Mouse (Mus musculus) midbrain, embryonic 13.5 days (tissue): ENCODE results near the gene Bcl2l13. TPM values are rescaled to one million over a fixed set of nuclear protein-coding genes. Genes with fewer than 3 reads are reported as not detected.

Experiments used
- ATAC-seq: fragments of 200-750 bp; cut with Nextera tagmentation; 2 replicates; pipeline ENCODE4 v1.8.0; 2017; ENCODE audit warnings: mild to moderate bottlenecking, moderate TSS enrichment, moderate library complexity
- H3K27ac ChIP-seq: fragments of 300-500 bp; sonication (generic); 2 replicates; pipeline ENCODE4 v1.5.1; 2015; ENCODE audit warnings: inconsistent platforms, mild to moderate bottlenecking, moderate library complexity
- H3K27me3 ChIP-seq: fragments of 300-500 bp; sonication (generic); 2 replicates; pipeline ENCODE4 v1.6.1; 2015; ENCODE audit warnings: mild to moderate bottlenecking, inconsistent platforms
- H3K36me3 ChIP-seq: fragments of 300-500 bp; sonication (generic); 2 replicates; pipeline ENCODE4 v1.6.1; 2015; ENCODE audit warnings: mild to moderate bottlenecking, inconsistent platforms
- H3K4me1 ChIP-seq: fragments of 300-500 bp; sonication (generic); replicated peaks from 2 replicates; pipeline ENCODE4 v1.6.1; 2015; ENCODE audit warnings: inconsistent platforms
- H3K4me2 ChIP-seq: fragments of 300-500 bp; sonication (generic); replicated peaks from 2 replicates; pipeline ENCODE4 v1.6.1; 2015; ENCODE audit warnings: moderate library complexity, mild to moderate bottlenecking, inconsistent platforms
- H3K4me3 ChIP-seq: fragments of 300-500 bp; sonication (generic); replicated peaks from 2 replicates; pipeline ENCODE4 v1.5.1; 2015; ENCODE audit warnings: mild to moderate bottlenecking, inconsistent platforms
- H3K9ac ChIP-seq: fragments of 300-500 bp; sonication (generic); replicated peaks from 2 replicates; pipeline ENCODE4 v1.6.1; 2015; ENCODE audit warnings: mild to moderate bottlenecking, inconsistent platforms
- H3K9me3 ChIP-seq: fragments of 300-500 bp; sonication (generic); 2 replicates; pipeline ENCODE4 v1.6.1; 2016; ENCODE audit warnings: mild to moderate bottlenecking, inconsistent platforms
- WGBS: fragments of 180-500 bp; shearing (Covaris S2); methylation state at CpG from one replicate; pipeline ENCODE4 v1.1.7; 2015; 5-methylcytosine and 5-hydroxymethylcytosine counted together
- microRNA-seq: library from miRNA; unstranded; fragments of <30 nt; microRNA quantifications from one replicate; pipeline ENCODE4, GENCODE M21; 2016
- polyA plus RNA-seq: library from polyadenylated mRNA; unstranded; fragments of >200 nt; fragmentation: Nextera tagmentation; extraction: Ambion mirVana; gene quantifications from 2 replicates; pipeline ENCODE4 v1.2.1, GENCODE M21; 2015

Gene Bcl2l13
- polyA plus RNA-seq, 1 experiment from 2014 or later: 32.5 TPM

DNA sequence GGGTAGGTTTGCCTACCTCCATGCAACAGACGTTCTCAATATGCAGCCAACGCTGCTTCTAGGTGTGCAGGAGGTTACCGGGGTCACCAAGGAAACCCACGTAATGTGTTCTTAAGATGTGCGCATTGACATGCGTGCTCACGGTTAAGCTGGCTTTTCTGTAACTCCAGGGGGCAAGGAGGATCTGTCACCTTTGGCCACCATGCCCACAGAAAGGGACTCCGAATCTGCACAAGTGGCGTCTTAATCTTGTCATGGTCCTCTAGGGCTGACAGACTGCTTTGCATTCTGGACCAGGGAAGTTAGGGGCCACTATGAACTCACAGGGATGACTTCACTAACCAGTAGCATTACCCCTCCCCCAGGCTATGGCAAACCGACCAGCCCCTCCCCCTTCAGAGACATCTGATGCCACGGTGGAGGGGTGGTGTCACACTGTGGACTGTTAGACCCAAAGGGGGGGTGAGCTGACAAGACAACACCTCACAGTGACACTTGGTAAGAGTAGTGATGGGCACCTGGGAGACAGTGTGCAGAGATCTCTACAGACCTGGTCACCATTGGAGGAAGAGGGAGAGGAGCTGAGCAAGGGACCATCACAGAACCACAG lies 102.1 kb downstream of the Bcl2l13 start:
- Histone ChIP-seq H3K27me3 (no peaks in the 10 kb centered on the region), H3K4me3 (no peak overlapping the region), H3K27ac (no peak overlapping the region), H3K36me3 (peaks cover 31% of the 10 kb centered on the region), H3K9me3 (no peaks in the 10 kb centered on the region), H3K4me2 (no peak overlapping the region), H3K9ac (no peak overlapping the region), H3K4me1 (no peaks in the 10 kb centered on the region)
- 58% methylated on average over 11 of the region's 11 CpGs for WGBS
- ATAC-seq: no peak

- Histone ChIP-seq H3K4me1 (no peaks in the 10 kb centered on the region), H3K4me3 (no peak overlapping the region), H3K27me3 (no peaks in the 10 kb centered on the region), H3K9me3 (no peaks in the 10 kb centered on the region), H3K27ac (no peak overlapping the region), H3K36me3 (peaks cover 24% of the 10 kb centered on the region), H3K4me2 (no peak overlapping the region), H3K9ac (no peak overlapping the region)
- no peak for ATAC-seq
- WGBS: 94% methylated on average over 12 of the region's 12 CpGs
These were observed 102.9 kb downstream of the Bcl2l13 start for GRCm38 (mm10) chr6:120938763-120939450.

GRCm38 (mm10) chr6:120939783-120940182 lies 103.8 kb downstream of the Bcl2l13 start:
- WGBS: 77% methylated on average over 3 of the region's 3 CpGs
- H3K4me1 ChIP-seq: no peaks in the 10 kb centered on the region
- no peak for ATAC-seq

DNA sequence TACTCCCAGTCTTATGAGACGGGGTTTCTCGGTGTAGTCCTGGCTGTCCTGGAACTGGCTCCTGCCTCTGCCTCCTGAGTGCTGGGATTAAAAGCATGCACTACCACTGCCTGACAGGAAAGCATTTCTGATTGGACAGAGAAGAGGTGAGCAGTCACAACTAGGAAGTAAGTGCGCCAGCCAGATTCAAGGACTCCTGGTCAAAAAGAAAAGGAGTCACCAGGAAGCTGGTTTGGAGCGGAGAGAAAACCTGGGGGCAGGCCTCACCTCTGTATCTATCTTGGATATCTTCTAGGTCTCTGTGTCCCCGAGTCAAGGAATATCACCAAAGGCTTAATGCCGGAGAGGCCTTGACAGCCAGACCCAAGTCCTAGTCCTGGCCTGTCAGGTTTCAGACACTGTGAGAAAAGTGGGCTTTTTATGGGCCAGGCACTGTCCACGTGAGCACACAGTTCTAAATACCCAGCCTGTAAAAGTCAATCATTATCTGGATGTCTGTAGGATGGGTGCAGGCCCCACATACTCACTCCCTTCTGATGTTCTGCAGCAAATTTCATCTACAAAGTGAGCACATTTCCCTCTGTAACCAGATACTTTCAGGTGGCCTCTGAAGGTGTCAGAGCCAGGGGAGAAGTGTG lies 104.6 kb downstream of the Bcl2l13 start:
- Histone ChIP-seq H3K4me2 (no peak overlapping the region), H3K9ac (no peak overlapping the region), H3K4me3 (no peak overlapping the region), H3K27me3 (no peaks in the 10 kb centered on the region), H3K9me3 (no peaks in the 10 kb centered on the region), H3K36me3 (peaks cover 16% of the 10 kb centered on the region), H3K27ac (no peak overlapping the region), H3K4me1 (no peaks in the 10 kb centered on the region)
- 88% methylated on average over 7 of the region's 7 CpGs for WGBS
- ATAC-seq: no peak

More at GRCm38 (mm10) chr6:120939783-120940182, 103.8 kb downstream of the Bcl2l13 start:
- Histone ChIP-seq H3K9me3 (no peaks in the 10 kb centered on the region), H3K4me3 (no peak overlapping the region), H3K9ac (no peak overlapping the region), H3K4me2 (no peak overlapping the region), H3K36me3 (peaks cover 15% of the 10 kb centered on the region), H3K27ac (no peak overlapping the region), H3K27me3 (no peaks in the 10 kb centered on the region)

DNA sequence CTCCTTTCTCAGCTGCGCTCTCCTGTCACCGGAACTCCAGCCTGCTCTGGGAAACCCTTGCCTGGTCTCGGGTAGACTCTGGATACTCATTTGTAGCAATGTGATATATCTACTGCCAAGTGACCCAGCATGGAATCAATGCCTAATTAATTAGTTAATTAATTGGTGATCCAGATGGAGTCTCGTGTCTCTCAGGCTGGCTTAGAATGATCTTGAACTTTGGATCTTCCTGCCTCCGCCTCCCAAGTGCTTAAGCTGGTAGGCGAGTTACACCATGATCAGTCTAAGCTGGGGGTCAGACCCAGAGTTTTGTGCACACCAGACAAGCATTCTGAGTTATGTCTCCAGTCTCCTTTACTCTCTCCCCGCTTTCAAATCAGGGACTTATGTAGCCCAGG lies 105.1 kb downstream of the Bcl2l13 start:
- Histone ChIP-seq H3K4me3 (no peak overlapping the region), H3K27me3 (no peaks in the 10 kb centered on the region), H3K4me1 (no peaks in the 10 kb centered on the region), H3K36me3 (peaks cover 21% of the 10 kb centered on the region), H3K9ac (no peak overlapping the region), H3K9me3 (no peaks in the 10 kb centered on the region), H3K4me2 (no peak overlapping the region), H3K27ac (no peak overlapping the region)
- 89% methylated on average over 7 of the region's 7 CpGs for WGBS
- no peak for ATAC-seq

- no peak overlapping the region for H3K27ac ChIP-seq
- peaks cover 26% of the 10 kb centered on the region for H3K36me3 ChIP-seq
- no peak overlapping the region for H3K4me3 ChIP-seq
- no peaks in the 10 kb centered on the region for H3K4me1 ChIP-seq
- H3K9ac ChIP-seq: no peak overlapping the region
- 93% methylated on average over 13 of the region's 13 CpGs for WGBS
- no peak overlapping the region for H3K4me2 ChIP-seq
- H3K27me3 ChIP-seq: no peaks in the 10 kb centered on the region
- ATAC-seq: no peak
- H3K9me3 ChIP-seq: no peaks in the 10 kb centered on the region
These were observed 105.6 kb downstream of the Bcl2l13 start for GRCm38 (mm10) chr6:120941575-120941974.

Small RNA genes within 50 kb of the gene (microRNA-seq; reads per million reads assigned to microRNA genes)
- gene Gm25193: not detected

Other genes with a start within 250 kb of the Bcl2l13 start
- gene Cecr2, start 169.8 kb upstream of the Bcl2l13 start, polyA plus RNA-seq: 5.6 and 7.6 TPM in 2 replicates
- 3.8 and 4.2 TPM in 2 replicates for gene Slc25a18, start 62.6 kb upstream of the Bcl2l13 start, polyA plus RNA-seq
- 221 and 234 TPM in 2 replicates for gene Atp6v1e1, start 13.4 kb upstream of the Bcl2l13 start, polyA plus RNA-seq
- 27.2 and 28.1 TPM in 2 replicates for gene Bid, start 80.6 kb downstream of the Bcl2l13 start, polyA plus RNA-seq